Mouse (Mus musculus): ENCODE data around the gene Serinc5.

GRCm38 (mm10) chr13:92659611-92660010, 48.7 kb downstream of the Serinc5 start:
- TF ChIP-seq CTCF (IDR thresholded peaks at IDR 0.05; ENCODE audit: extremely low read depth, insufficient read depth, low read length) (no peak), POLR2A (IDR thresholded peaks at IDR 0.05; ENCODE audit: extremely low read depth, insufficient read depth, low read length) (no peak)
